ENCODE assay signal across 11 mouse cellular contexts in genomic region chr15:101316913-101317813, GRCm38 (mm10). TPM values are rescaled to one million over a fixed set of nuclear protein-coding genes. Genes with fewer than 3 reads are reported as not detected.
DNase-seq lines count a peak whose midpoint lies in the region; ATAC-seq and TF ChIP-seq lines count a peak whose summit lies in the region.
"Had no signal": no experiment of that assay in that cellular context is flagged by ENCODE, and none has a peak within 500 bp of the region (broad histone marks: within the 10 kb centered on the region; RNA-seq: fewer than 3 reads in every experiment).

No protein-coding gene starts in this region.

- H3K4me3 ChIP-seq in kidney, postnatal 0 days (replicated peaks; ENCODE audit: low read depth, low read length) = no peak overlapping the region
- peak overlapping the region; percentile 54 to 59 for H3K4me3 ChIP-seq in MEL (ENCODE audit: control insufficient read depth in 1 of 2, insufficient read depth in 1 of 2, low read depth in 2 of 2, low read length in 2 of 2)
- H3K4me3 ChIP-seq in bone marrow macrophage, adult 2 months (ENCODE audit: insufficient read depth, low read length) = no peak overlapping the region
- peak overlapping the region; percentile 44 for H3K4me3 ChIP-seq in liver, embryonic 16.5 days (ENCODE audit: low read depth, low read length)
- no peak overlapping the region for H3K4me3 ChIP-seq in forebrain, embryonic 10.5 days
- H3K4me3 ChIP-seq: neural tube, embryonic 15.5 days had no signal

- no peak overlapping the region for H3K9ac ChIP-seq in kidney, postnatal 0 days (ENCODE audit: low read depth, low read length)
- H3K9ac ChIP-seq in MEL (ENCODE audit: control insufficient read depth, low read depth, low read length, poor library complexity, severe bottlenecking) = peak overlapping the region; percentile 28; the same call in 1 of the 2 replicates
- no peak overlapping the region; the same call in 1 of the 2 replicates for H3K9ac ChIP-seq in liver, embryonic 16.5 days (ENCODE audit: low read depth, low read length)
- H3K9ac ChIP-seq: neural tube, embryonic 15.5 days had no signal

- no peaks in the 10 kb centered on the region for H3K27me3 ChIP-seq in kidney, postnatal 0 days (ENCODE audit: insufficient read depth, low read length)
- no peaks in the 10 kb centered on the region for H3K27me3 ChIP-seq in MEL (ENCODE audit: control insufficient read depth in 1 of 2, insufficient read depth in 2 of 2, low read length in 2 of 2)
- no peaks in the 10 kb centered on the region for H3K27me3 ChIP-seq in liver, embryonic 16.5 days (ENCODE audit: control insufficient read depth, insufficient read depth, low read depth, low read length)
- H3K27me3 ChIP-seq in forebrain, embryonic 10.5 days (ENCODE audit: poor library complexity, severe bottlenecking) = peaks cover 10% of the 10 kb centered on the region; the same call in 1 of the 2 replicates
- H3K27me3 ChIP-seq: neural tube, embryonic 15.5 days had no signal

- TF ChIP-seq POLR2A in MEL (IDR thresholded peaks at IDR 0.05; ENCODE audit: control insufficient read depth in 1 of 2, insufficient read depth in 1 of 2, low read depth in 1 of 2, low read length in 2 of 2, poor library complexity in 1 of 2) = no peak
- no peak for TF ChIP-seq POLR2A in bone marrow macrophage, adult 2 months (IDR thresholded peaks at IDR 0.05; ENCODE audit: borderline replicate concordance, low read depth, low read length)

- TF ChIP-seq RAD21 in MEL (IDR thresholded peaks at IDR 0.05; ENCODE audit: low read depth, low read length) = no peak

- H3K27ac ChIP-seq in kidney, postnatal 0 days = no peak overlapping the region
- H3K27ac ChIP-seq in MEL (ENCODE audit: control insufficient read depth, low read depth, low read length) = peak overlapping the region; percentile 81
- H3K27ac ChIP-seq in bone marrow macrophage, adult 2 months (ENCODE audit: insufficient read depth, low read depth, low read length) = peak overlapping the region; percentile 80
- H3K27ac ChIP-seq in liver, embryonic 16.5 days (ENCODE audit: low read length) = peak overlapping the region; percentile 39
- H3K27ac ChIP-seq in forebrain, embryonic 10.5 days = no peak overlapping the region
- H3K27ac ChIP-seq: neural tube, embryonic 15.5 days had no signal

- DNase-seq in kidney, postnatal 0 days (ENCODE audit: low spot score) = no peak
- no peak for DNase-seq in kidney, adult 11 months
- peak; percentile 42 for DNase-seq in MEL (ENCODE audit: low read depth, low spot score)
- no peak for DNase-seq in forebrain, embryonic 10.5 days (ENCODE audit: extremely low spot score, low spot score)
- DNase-seq in right cerebral cortex, postnatal 14 days = no peak
- DNase-seq: cerebellum, adult 2 months had no signal

- no peak for ATAC-seq in kidney, postnatal 0 days (replicated peaks; ENCODE audit: low FRiP score, low read depth)
- ATAC-seq in liver, embryonic 16.5 days (ENCODE audit: low read depth) = no peak

- H3K4me2 ChIP-seq in kidney, postnatal 0 days (ENCODE audit: low read length) = peak overlapping the region; percentile 57; the same call in 1 of the 2 replicates
- peak overlapping the region; percentile 23; the same call in 1 of the 2 replicates for H3K4me2 ChIP-seq in liver, embryonic 16.5 days (ENCODE audit: low read depth, low read length)

- H3K4me1 ChIP-seq in kidney, postnatal 0 days (replicated peaks; ENCODE audit: insufficient read depth, low read length) = 0 out of 2 replicates have a peak, but pooled peaks cover 6% of the 10 kb centered on the region
- H3K4me1 ChIP-seq in MEL (ENCODE audit: control insufficient read depth in 1 of 2, insufficient read depth in 2 of 2, low read length in 2 of 2) = peaks cover 28 to 60% of the 10 kb centered on the region in 2 experiments
- H3K4me1 ChIP-seq in bone marrow macrophage, adult 2 months (ENCODE audit: control insufficient read depth, insufficient read depth, low read length) = peaks cover 42% of the 10 kb centered on the region
- no peaks in the 10 kb centered on the region; the same call in 1 of the 2 replicates for H3K4me1 ChIP-seq in liver, embryonic 16.5 days (ENCODE audit: control insufficient read depth, low read depth, low read length)
- H3K4me1 ChIP-seq in forebrain, embryonic 10.5 days = peaks cover 26% of the 10 kb centered on the region

- WGBS in kidney, postnatal 0 days = 58% methylated on average over 18 of the region's 18 CpGs
- 18% methylated on average over 18 of the region's 18 CpGs for whole genome bisulfite sequencing in liver, embryonic 16.5 days (ENCODE audit: insufficient replicate concordance)
- 83% methylated on average over 18 of the region's 18 CpGs for WGBS in forebrain, embryonic 10.5 days

- TF ChIP-seq EP300 in MEL (IDR thresholded peaks at IDR 0.05; ENCODE audit: low read depth in 1 of 2, low read length in 2 of 2) = no peak

- H3K36me3 ChIP-seq in kidney, postnatal 0 days (ENCODE audit: insufficient read depth, low read length) = no peaks in the 10 kb centered on the region
- H3K36me3 ChIP-seq in MEL (ENCODE audit: control insufficient read depth in 1 of 2, insufficient read depth in 2 of 2, low read length in 2 of 2) = peaks cover 0 to 40% of the 10 kb centered on the region in 2 experiments; a peak in 2 of 4 replicates
- H3K36me3 ChIP-seq in liver, embryonic 16.5 days (ENCODE audit: control insufficient read depth, insufficient read depth) = no peaks in the 10 kb centered on the region
- no peaks in the 10 kb centered on the region for H3K36me3 ChIP-seq in forebrain, embryonic 10.5 days (replicated peaks)
- H3K36me3 ChIP-seq: neural tube, embryonic 15.5 days had no signal

- TF ChIP-seq CTCF in kidney, postnatal 0 days (IDR thresholded peaks at IDR 0.05; ENCODE audit: low read depth) = no peak
- no peak for TF ChIP-seq CTCF in MEL (IDR thresholded peaks at IDR 0.05 in 2 of 3, conservative IDR thresholded peaks at IDR 0.05 in 1 of 3; ENCODE audit: control insufficient read depth in 1 of 3, insufficient read depth in 1 of 3, low read depth in 2 of 3, low read length in 3 of 3, poor library complexity in 1 of 3, severe bottlenecking in 1 of 3)
- TF ChIP-seq CTCF in bone marrow macrophage, adult 2 months (IDR thresholded peaks at IDR 0.05; ENCODE audit: low read depth, low read length) = no peak

- H3K9me3 ChIP-seq in kidney, postnatal 0 days (replicated peaks; ENCODE audit: low read length) = no peaks in the 10 kb centered on the region
- H3K9me3 ChIP-seq in MEL (replicated peaks; ENCODE audit: insufficient read depth, low read length) = no peaks in the 10 kb centered on the region
- no peaks in the 10 kb centered on the region for H3K9me3 ChIP-seq in liver, embryonic 16.5 days (replicated peaks; ENCODE audit: control insufficient read depth, low read length)
- H3K9me3 ChIP-seq in forebrain, embryonic 10.5 days = no peaks in the 10 kb centered on the region
- H3K9me3 ChIP-seq: neural tube, embryonic 15.5 days had no signal

- no peaks in the 10 kb centered on the region for H3K79me2 ChIP-seq in MEL (ENCODE audit: control insufficient read depth, insufficient read depth, low read length, poor library complexity)

TF ChIP-seq in MEL, 35 proteins besides CTCF, POLR2A, EP300 and RAD21:
- TF ChIP-seq ZKSCAN1 (IDR thresholded peaks at IDR 0.05; ENCODE audit: low read depth, low read length) (no peak), RCOR1 (IDR thresholded peaks at IDR 0.05; ENCODE audit: low read depth, low read length) (peak; percentile 19), GATA1 (IDR thresholded peaks at IDR 0.05; ENCODE audit: low read depth, low read length) (0 out of 2 replicates have a peak, but pooled peaks have one; percentile 6), CHD1 (IDR thresholded peaks at IDR 0.05; ENCODE audit: low read depth, low read length) (no peak), MAZ (IDR thresholded peaks at IDR 0.05; ENCODE audit: low read depth, low read length) (no peak), HCFC1 (IDR thresholded peaks at IDR 0.05; ENCODE audit: low read depth, low read length) (no peak)

RNA-seq across cellular contexts. Expression of gene 6030408B16Rik, which starts 24.2 kb away (rescaled TPM):
- 23.3 and 24.5 TPM in 2 replicates for polyA plus RNA-seq in kidney, postnatal 0 days (2015; fragmentation: Nextera tagmentation; extraction: Ambion mirVana)
- 0.07 and 0.12 TPM in 2 replicates for total RNA-seq in MEL (2012; rRNA removed)
- under 1 TPM in 1 of 2 experiments, not detected in 1; 0.18 TPM for polyA plus RNA-seq in MEL (2012; ENCODE audit: insufficient read depth in 1 of 2, insufficient read length in 2 of 2, low read depth in 1 of 2, low replicate concordance in 2 of 2, missing spikeins in 1 of 2)
- not detected in 2 replicates for polyA plus RNA-seq in bone marrow macrophage, adult 2 months (2012; ENCODE audit: insufficient read depth, insufficient read length, missing spikeins)
- 0.72 and 0.81 TPM in 2 replicates for polyA plus RNA-seq in liver, embryonic 16.5 days (2015; fragmentation: Nextera tagmentation; extraction: Ambion mirVana)
- polyA plus RNA-seq in forebrain, embryonic 10.5 days (2016; fragmentation: Nextera tagmentation; extraction: Ambion mirVana) = 0.07 and 0.27 TPM in 2 replicates
- total RNA-seq: hematopoietic stem cell, adult 5-6 weeks; midbrain, postnatal 0 days had no signal

RNA-seq across cellular contexts. Expression of gene Atg101, which starts 33.1 kb away (rescaled TPM):
- polyA plus RNA-seq in kidney, postnatal 0 days (2015; fragmentation: Nextera tagmentation; extraction: Ambion mirVana) = 77.1 and 79.5 TPM in 2 replicates
- total RNA-seq in MEL (2012; rRNA removed) = 75.5 and 90.3 TPM in 2 replicates
- 10 to 100 TPM in 1 of 2 experiments, not detected in 1; 75.2 TPM for polyA plus RNA-seq in MEL (2012; ENCODE audit: insufficient read depth in 1 of 2, insufficient read length in 2 of 2, low read depth in 1 of 2, low replicate concordance in 2 of 2, missing spikeins in 1 of 2)
- 36.4 and 39.1 TPM in 2 replicates for polyA plus RNA-seq in bone marrow macrophage, adult 2 months (2012; ENCODE audit: insufficient read depth, insufficient read length, missing spikeins)
- 25.0 and 26.1 TPM in 2 replicates for polyA plus RNA-seq in liver, embryonic 16.5 days (2015; fragmentation: Nextera tagmentation; extraction: Ambion mirVana)
- polyA plus RNA-seq in forebrain, embryonic 10.5 days (2016; fragmentation: Nextera tagmentation; extraction: Ambion mirVana) = 77.2 and 77.8 TPM in 2 replicates

RNA-seq across cellular contexts. Expression of gene Krt80, which starts 52.8 kb away (rescaled TPM):
- polyA plus RNA-seq in kidney, postnatal 0 days (2015; fragmentation: Nextera tagmentation; extraction: Ambion mirVana) = 1.9 and 2.2 TPM in 2 replicates
- total RNA-seq in MEL (2012; rRNA removed) = not detected in 2 replicates
- not detected for polyA plus RNA-seq in MEL (2012; ENCODE audit: insufficient read depth in 1 of 2, insufficient read length in 2 of 2, low read depth in 1 of 2, low replicate concordance in 2 of 2, missing spikeins in 1 of 2)
- 14.8 and 15.6 TPM in 2 replicates for polyA plus RNA-seq in bone marrow macrophage, adult 2 months (2012; ENCODE audit: insufficient read depth, insufficient read length, missing spikeins)
- 0.32 and 0.52 TPM in 2 replicates for polyA plus RNA-seq in liver, embryonic 16.5 days (2015; fragmentation: Nextera tagmentation; extraction: Ambion mirVana)
- 0.07 TPM in 1 of 2 replicates, not detected in the other for polyA plus RNA-seq in forebrain, embryonic 10.5 days (2016; fragmentation: Nextera tagmentation; extraction: Ambion mirVana)

Comparison
In these comparisons a context has a peak if more than half of its experiments do, and no peak if none do; other contexts are left out.
1. H3K27ac ChIP-seq: peak in MEL (single experiment), bone marrow macrophage, adult 2 months (single experiment) and liver, embryonic 16.5 days (single experiment); none in kidney, postnatal 0 days (single experiment) and forebrain, embryonic 10.5 days (single experiment).
2. H3K4me3 ChIP-seq: peak in MEL (2 of 2) and liver, embryonic 16.5 days (single experiment); none in kidney, postnatal 0 days (single experiment), bone marrow macrophage, adult 2 months (single experiment) and forebrain, embryonic 10.5 days (single experiment).
3. RNA of gene 6030408B16Rik, which starts 24.2 kb away (polyA plus RNA-seq): 23.3 to 24.5 TPM in kidney, postnatal 0 days; 0.72 to 0.81 TPM in liver, embryonic 16.5 days, 0.07 to 0.27 TPM in forebrain, embryonic 10.5 days, 0.18 TPM in MEL and not detected in bone marrow macrophage, adult 2 months; every median in the first group is over 10 times any median in the second.